ENCODE assay signal across 18 mouse cellular contexts in genomic region chr10:119742722-119743121, GRCm38 (mm10).
DNase-seq lines count a peak whose midpoint lies in the region; ATAC-seq lines count a peak whose summit lies in the region.
"Had no signal": no experiment of that assay in that cellular context is flagged by ENCODE, and none has a peak within 500 bp of the region (broad histone marks: within the 10 kb centered on the region; RNA-seq: fewer than 3 reads in every experiment).

No protein-coding gene starts in this region.

- no peak overlapping the region for H3K27ac ChIP-seq in forebrain, embryonic 16.5 days (ENCODE audit: low read length)
- no peak overlapping the region for H3K27ac ChIP-seq in forebrain, embryonic 15.5 days (replicated peaks)
- H3K27ac ChIP-seq: embryonic facial prominence, embryonic 10.5 days; heart, adult 2 months; heart, embryonic 15.5 days; hindbrain, embryonic 13.5 days; hindbrain, postnatal 0 days had no signal

- no peaks in the 10 kb centered on the region for H3K36me3 ChIP-seq in forebrain, embryonic 16.5 days (ENCODE audit: control insufficient read depth, insufficient read depth)
- no peaks in the 10 kb centered on the region for H3K36me3 ChIP-seq in forebrain, embryonic 15.5 days
- H3K36me3 ChIP-seq: embryonic facial prominence, embryonic 10.5 days; heart, embryonic 15.5 days; hindbrain, embryonic 13.5 days had no signal

- H3K4me3 ChIP-seq in forebrain, embryonic 16.5 days (replicated peaks; ENCODE audit: low read length): no peak overlapping the region
- no peak overlapping the region for H3K4me3 ChIP-seq in forebrain, embryonic 15.5 days
- H3K4me3 ChIP-seq: embryonic facial prominence, embryonic 10.5 days; heart, adult 2 months; heart, embryonic 15.5 days; hindbrain, embryonic 13.5 days had no signal

- H3K4me1 ChIP-seq in forebrain, embryonic 16.5 days (replicated peaks; ENCODE audit: control insufficient read depth, insufficient read depth, low read length): no peaks in the 10 kb centered on the region
- H3K4me1 ChIP-seq in forebrain, embryonic 15.5 days: no peaks in the 10 kb centered on the region
- H3K4me1 ChIP-seq: heart, embryonic 15.5 days had no signal

- no peak for ATAC-seq in forebrain, embryonic 16.5 days
- ATAC-seq in forebrain, embryonic 15.5 days (replicated peaks): no peak
- ATAC-seq in activated CD4-positive, CD25-positive, alpha-beta regulatory T cell, adult 4 months: no peak
- ATAC-seq: forebrain, embryonic 14.5 days; hindbrain, postnatal 0 days had no signal

- H3K4me2 ChIP-seq in forebrain, embryonic 16.5 days (ENCODE audit: low read length): peak overlapping the region; percentile 37
- H3K4me2 ChIP-seq in forebrain, embryonic 15.5 days (replicated peaks): no peak overlapping the region
- H3K4me2 ChIP-seq: heart, embryonic 11.5 days; heart, embryonic 15.5 days; hindbrain, embryonic 13.5 days had no signal

- DNase-seq in brain, adult 2 months (ENCODE audit: low read depth, low spot score): peak; percentile 56
- peak; percentile 43 to 71 for DNase-seq in layer of hippocampus, adult 18-20 months (ENCODE audit: low spot score in 2 of 2)
- DNase-seq in layer of hippocampus, postnatal 14 days (ENCODE audit: low spot score in 2 of 2): peak; percentile 53 to 77
- no peak for DNase-seq in urinary bladder, postnatal 4 days (ENCODE audit: low spot score in 2 of 2)
- DNase-seq: adrenal gland, postnatal 14 days; cerebellum, adult 8-10 months; cerebellum, postnatal 25 days; heart, adult 2 months; heart, postnatal 14 days had no signal

- no peaks in the 10 kb centered on the region for H3K27me3 ChIP-seq in forebrain, embryonic 16.5 days (replicated peaks; ENCODE audit: control insufficient read depth, insufficient read depth, low read length)
- H3K27me3 ChIP-seq in forebrain, embryonic 15.5 days: no peaks in the 10 kb centered on the region
- H3K27me3 ChIP-seq: heart, embryonic 15.5 days; hindbrain, embryonic 13.5 days had no signal

- H3K9ac ChIP-seq in forebrain, embryonic 16.5 days (replicated peaks; ENCODE audit: low read depth, low read length): no peak overlapping the region
- no peak overlapping the region for H3K9ac ChIP-seq in forebrain, embryonic 15.5 days (replicated peaks)
- H3K9ac ChIP-seq: heart, embryonic 15.5 days; hindbrain, embryonic 13.5 days had no signal

- whole genome bisulfite sequencing in forebrain, embryonic 16.5 days: 69% methylated on average over 8 of the region's 8 CpGs
- 70% methylated on average over 8 of the region's 8 CpGs for WGBS in forebrain, embryonic 15.5 days

- H3K9me3 ChIP-seq in forebrain, embryonic 16.5 days (ENCODE audit: control insufficient read depth, low read length): no peaks in the 10 kb centered on the region
- no peaks in the 10 kb centered on the region for H3K9me3 ChIP-seq in forebrain, embryonic 15.5 days
- H3K9me3 ChIP-seq: embryonic facial prominence, embryonic 10.5 days; heart, embryonic 15.5 days; hindbrain, embryonic 13.5 days had no signal

Comparison
In these comparisons a context has a peak if more than half of its experiments do, and no peak if none do; other contexts are left out.
1. DNase-seq: peak in brain, adult 2 months (single experiment), layer of hippocampus, adult 18-20 months (2 of 2) and layer of hippocampus, postnatal 14 days (2 of 2); none in urinary bladder, postnatal 4 days (0 of 2).